Mouse (Mus musculus) liver, adult 2 months (tissue): ENCODE measurements around the gene Abraxas2. TPM values are rescaled to one million over a fixed set of nuclear protein-coding genes. Genes with fewer than 3 reads are reported as not detected.

Source experiments
- DNase-seq: peaks from one replicate; pipeline ENCODE4 v3.0.0-alpha.2; 2011; ENCODE audit warnings: low read depth, low spot score; ENCODE audit errors: extremely low read depth
- H3K27ac ChIP-seq: fragments of 200-500 bp; replicated peaks from 2 replicates; pipeline ENCODE4 v1.5.1; 2012; ENCODE audit warnings: low read depth, mild to moderate bottlenecking, control low read depth, inconsistent platforms, low read length; ENCODE audit not compliant: insufficient read depth
- H3K27me3 ChIP-seq: fragments of 200-500 bp; 2 replicates; pipeline ENCODE4 v1.6.1; 2012; ENCODE audit warnings: mild to moderate bottlenecking, moderate library complexity, low read length, inconsistent platforms; ENCODE audit not compliant: control insufficient read depth, insufficient read depth
- H3K36me3 ChIP-seq: fragments of 200-500 bp; 2 replicates; pipeline ENCODE4 v1.6.1; 2012; ENCODE audit warnings: low read length, inconsistent platforms; ENCODE audit not compliant: control insufficient read depth, insufficient read depth
- H3K4me1 ChIP-seq: fragments of 200-500 bp; 2 replicates; pipeline ENCODE4 v1.6.1; 2011; ENCODE audit warnings: low read length; ENCODE audit not compliant: control insufficient read depth, insufficient read depth
- H3K4me3 ChIP-seq: fragments of 200-500 bp; 2 replicates; pipeline ENCODE4 v1.5.1; 2011; ENCODE audit warnings: low read depth, mild to moderate bottlenecking, control low read depth, low read length, moderate library complexity; ENCODE audit not compliant: insufficient read depth
- H3K79me2 ChIP-seq: fragments of 200-500 bp; 2 replicates; pipeline ENCODE4 v1.6.1; 2012; ENCODE audit warnings: inconsistent platforms, mild to moderate bottlenecking, low read length, moderate library complexity; ENCODE audit not compliant: control insufficient read depth, insufficient read depth
- H3K9ac ChIP-seq: fragments of 200-500 bp; 2 replicates; pipeline ENCODE4 v1.6.1; 2012; ENCODE audit warnings: low read depth, mild to moderate bottlenecking, control low read depth, inconsistent platforms, low read length
- CTCF ChIP-seq: fragments of 200-500 bp; IDR thresholded peaks from 2 replicates; pipeline ENCODE4 v1.5.1; 2011; ENCODE audit warnings: low read depth, low read length, control low read depth
- POLR2A ChIP-seq: fragments of 200-500 bp; IDR thresholded peaks from 2 replicates; pipeline ENCODE4 v1.6.1; 2011; ENCODE audit warnings: low read length, control low read depth; ENCODE audit not compliant: insufficient read depth; ENCODE audit errors: extremely low read depth
- WGBS: fragments of 180-500 bp; shearing (Covaris S2); methylation state at CpG from one replicate; pipeline ENCODE4 v1.1.7; 2018; 5-methylcytosine and 5-hydroxymethylcytosine counted together
- polyA plus RNA-seq: library from polyadenylated mRNA; depleted of rRNA; stranded (reverse); fragments of >200 nt; gene quantifications from 2 replicates; pipeline ENCODE4 v1.2.3, GENCODE M21; 2012
- total RNA-seq: library from RNA; depleted of rRNA; stranded (reverse); fragments of >200 nt; gene quantifications from 2 replicates; pipeline ENCODE4 v1.2.3, GENCODE M21; 2014

The Abraxas2 gene
- total and polyA plus RNA-seq, 2 experiments = 7.9 to 23.7 TPM

DNA sequence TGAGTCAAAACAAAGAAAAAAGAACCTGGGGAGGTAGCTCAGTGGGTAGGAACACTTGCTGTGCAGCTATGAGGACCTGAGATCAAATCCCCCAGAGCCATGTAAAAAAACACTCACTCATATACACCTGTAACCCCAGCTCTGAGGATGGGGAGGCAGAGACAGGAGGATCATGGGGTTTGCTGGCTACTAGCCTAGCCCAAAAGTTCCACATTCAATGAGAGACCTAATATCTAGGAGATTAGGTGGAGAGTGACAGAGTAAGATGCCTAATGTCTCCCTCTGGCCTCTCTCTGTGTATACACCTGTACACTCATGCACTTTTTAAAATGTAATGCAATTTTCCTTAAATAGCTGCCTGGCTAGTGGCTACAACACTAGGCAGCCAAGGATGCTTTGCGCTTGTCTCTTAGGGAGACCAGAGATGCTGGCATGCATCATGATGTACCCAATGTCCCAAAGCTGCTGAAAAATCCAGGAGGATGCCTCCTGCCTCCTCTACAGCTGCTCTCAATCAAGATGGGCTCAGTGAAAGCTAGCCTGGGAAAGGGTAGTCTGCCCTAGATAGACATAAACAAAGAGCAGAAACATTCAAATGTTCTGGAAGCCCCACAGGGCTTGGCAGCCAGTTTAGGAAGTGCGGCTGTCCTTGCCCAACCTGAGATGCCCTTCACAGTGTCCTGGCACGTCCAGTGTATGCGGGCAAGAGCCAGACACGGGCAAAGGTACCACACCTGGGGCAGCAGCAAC lies 32.7 kb downstream of the Abraxas2 start:
- Histone ChIP-seq H3K79me2 (no peaks in the 10 kb centered on the region), H3K36me3 (no peaks in the 10 kb centered on the region), H3K27ac (no peak overlapping the region), H3K27me3 (no peaks in the 10 kb centered on the region), H3K4me3 (no peak overlapping the region), H3K4me1 (peaks cover 2% of the 10 kb centered on the region), H3K9ac (no peak overlapping the region)
- TF ChIP-seq POLR2A (no peak), CTCF (no peak)
- WGBS = 72% methylated on average over 5 of the region's 5 CpGs
- DNase-seq = no peak

DNA sequence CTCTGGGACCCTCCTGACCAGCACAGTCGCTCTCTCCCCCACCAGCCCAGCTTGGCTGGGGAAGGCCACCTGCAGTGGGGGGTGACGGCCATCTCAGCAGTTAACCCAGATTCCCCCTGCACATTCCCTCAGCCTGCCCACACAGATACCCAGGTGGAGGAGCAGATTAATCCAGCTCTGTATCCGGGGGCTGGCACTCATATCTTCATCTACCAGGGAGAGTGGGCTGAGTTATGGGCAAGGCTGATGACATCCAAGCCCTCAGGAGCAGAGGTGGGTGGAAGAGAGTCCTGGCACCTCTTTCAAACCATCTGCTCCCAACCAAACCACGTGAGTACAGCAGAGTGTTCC lies 33.3 kb downstream of the Abraxas2 start:
- TF ChIP-seq CTCF = no peak
- TF ChIP-seq POLR2A = no peak
- Histone ChIP-seq H3K4me3 (no peak overlapping the region), H3K36me3 (no peaks in the 10 kb centered on the region), H3K4me1 (no peaks in the 10 kb centered on the region), H3K27ac (no peak overlapping the region), H3K27me3 (no peaks in the 10 kb centered on the region), H3K9ac (no peak overlapping the region), H3K79me2 (no peaks in the 10 kb centered on the region)
- WGBS = 73% methylated on average over 4 of the region's 4 CpGs
- DNase-seq = no peak

DNA sequence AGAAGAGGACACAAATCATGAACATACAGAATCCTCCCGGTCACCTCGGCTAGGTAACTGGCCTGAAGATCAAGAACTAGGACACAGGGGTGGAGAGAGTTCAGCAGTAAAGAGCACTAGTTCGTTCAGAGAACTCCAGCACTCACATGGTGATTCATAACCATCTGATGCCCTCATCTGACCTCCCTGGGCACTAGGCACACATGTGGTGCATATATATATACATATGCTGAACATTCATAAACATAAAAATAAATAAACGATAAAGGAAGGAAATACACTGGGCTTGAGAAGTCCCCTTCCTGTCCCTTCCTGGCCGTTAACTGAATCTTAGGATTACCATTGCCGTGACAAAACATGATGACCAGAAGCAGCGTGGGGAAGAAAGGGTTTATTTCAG lies 33.8 kb downstream of the Abraxas2 start:
- H3K4me1 ChIP-seq = no peaks in the 10 kb centered on the region
- H3K79me2 ChIP-seq = no peaks in the 10 kb centered on the region
- TF ChIP-seq POLR2A (no peak), CTCF (no peak)
- no peak overlapping the region for H3K27ac ChIP-seq
- no peak for DNase-seq
- no peak overlapping the region for H3K4me3 ChIP-seq
- H3K9ac ChIP-seq = no peak overlapping the region
- WGBS = 80% methylated on average over 7 of the region's 7 CpGs
- no peaks in the 10 kb centered on the region for H3K27me3 ChIP-seq
- H3K36me3 ChIP-seq = no peaks in the 10 kb centered on the region

DNA sequence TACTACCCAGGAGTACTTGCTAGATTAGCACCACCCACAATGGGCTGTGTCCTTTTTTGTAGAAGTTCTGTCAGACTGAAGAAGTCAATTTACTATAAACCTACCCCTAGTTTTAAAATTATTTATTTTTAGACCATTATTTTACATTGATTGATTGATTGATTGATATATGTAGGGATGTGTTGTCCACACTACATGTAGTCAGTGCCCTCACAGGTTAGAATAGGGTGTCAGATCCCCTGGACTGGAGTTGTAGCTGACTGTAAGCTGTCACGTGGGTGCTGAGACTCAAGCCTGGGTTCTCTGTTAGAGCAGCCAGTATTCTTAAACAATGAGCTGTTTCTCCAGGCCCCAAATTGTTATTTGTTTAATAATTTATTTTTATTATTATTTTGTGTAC lies 34.3 kb downstream of the Abraxas2 start:
- Histone ChIP-seq H3K9ac (no peak overlapping the region), H3K79me2 (no peaks in the 10 kb centered on the region), H3K27ac (no peak overlapping the region), H3K4me1 (no peaks in the 10 kb centered on the region), H3K27me3 (no peaks in the 10 kb centered on the region), H3K4me3 (no peak overlapping the region), H3K36me3 (no peaks in the 10 kb centered on the region)
- no peak for DNase-seq
- TF ChIP-seq CTCF (no peak), POLR2A (no peak)
- 88% methylated on average over 1 of the region's 1 CpGs for WGBS

DNA sequence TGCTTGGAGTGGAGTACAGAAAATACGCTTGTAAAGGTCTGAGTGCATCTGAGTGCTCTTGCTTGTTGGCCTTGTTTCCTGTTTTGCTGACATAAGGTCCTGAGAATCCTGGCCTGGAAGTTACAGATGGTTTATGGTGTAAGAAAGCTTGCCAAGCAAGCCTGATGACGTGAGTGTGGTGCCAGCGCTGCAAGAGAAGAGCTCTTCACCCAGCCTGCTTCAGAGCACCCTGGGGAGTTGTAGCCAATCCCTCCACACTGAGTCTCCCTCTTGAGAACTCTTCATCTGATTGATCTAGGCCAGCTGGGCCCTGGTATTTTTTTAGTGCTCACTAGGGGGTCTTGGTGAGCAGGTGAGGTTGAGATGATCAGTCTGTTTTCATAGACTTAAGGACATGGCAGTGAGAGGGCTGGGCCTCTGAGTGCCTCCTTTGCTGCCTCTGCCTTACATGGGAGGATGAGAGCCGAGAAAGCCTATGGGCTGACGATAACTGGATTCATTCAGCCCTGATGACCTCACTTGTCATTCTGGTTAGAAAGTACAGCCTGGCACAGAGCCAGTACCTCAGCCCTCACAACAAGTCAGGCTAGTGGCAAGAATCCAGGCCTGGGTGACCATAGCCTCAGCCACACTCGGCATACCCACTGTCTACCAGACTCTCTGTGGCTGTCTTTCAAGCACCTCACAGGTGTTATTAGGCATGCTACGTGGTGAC lies 36.0 kb downstream of the Abraxas2 start:
- Histone ChIP-seq H3K27me3 (no peaks in the 10 kb centered on the region), H3K4me3 (no peak overlapping the region), H3K79me2 (no peaks in the 10 kb centered on the region), H3K9ac (no peak overlapping the region), H3K36me3 (no peaks in the 10 kb centered on the region), H3K27ac (no peak overlapping the region), H3K4me1 (no peaks in the 10 kb centered on the region)
- TF ChIP-seq CTCF = no peak
- no peak for TF ChIP-seq POLR2A
- WGBS = 75% methylated on average over 7 of the region's 7 CpGs
- no peak for DNase-seq

DNA sequence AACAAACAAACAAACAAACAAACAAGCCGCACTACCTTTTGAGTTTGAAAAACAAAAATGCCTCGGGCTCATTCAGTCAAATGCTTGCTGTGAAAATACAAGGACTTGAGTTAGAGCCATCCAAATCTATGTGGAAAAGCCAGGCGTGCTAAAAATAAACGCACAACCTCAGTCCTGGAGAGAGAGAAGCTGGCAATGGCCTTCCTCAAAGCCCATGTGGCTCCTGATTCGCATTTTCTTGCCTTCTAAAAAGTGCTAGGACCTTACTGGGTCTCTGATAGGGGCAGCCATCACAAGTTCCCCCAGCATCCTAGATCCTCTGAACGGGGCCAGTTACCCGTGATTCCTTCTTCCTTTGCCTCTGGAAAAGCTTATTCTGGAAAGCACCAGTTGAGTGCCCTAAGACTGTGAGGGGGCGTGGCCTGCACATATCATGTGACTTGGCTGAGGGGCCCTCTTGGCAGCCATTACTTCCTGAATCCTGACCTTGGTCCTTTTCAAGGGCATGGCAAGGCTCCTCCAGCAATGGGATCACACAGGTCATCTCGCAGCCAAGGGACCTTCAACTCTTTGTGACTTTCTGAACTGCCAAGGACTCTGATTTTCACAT lies 37.3 kb downstream of the Abraxas2 start:
- no peak for TF ChIP-seq POLR2A
- TF ChIP-seq CTCF = no peak
- Histone ChIP-seq H3K27me3 (no peaks in the 10 kb centered on the region), H3K36me3 (no peaks in the 10 kb centered on the region), H3K27ac (no peak overlapping the region), H3K4me3 (no peak overlapping the region), H3K9ac (no peak overlapping the region), H3K79me2 (no peaks in the 10 kb centered on the region), H3K4me1 (no peaks in the 10 kb centered on the region)
- DNase-seq = no peak
- 87% methylated on average over 9 of the region's 9 CpGs for WGBS
